Mouse (Mus musculus) forebrain, embryonic 16.5 days (tissue): ENCODE data around the gene Gipr. TPM values are rescaled to one million over a fixed set of nuclear protein-coding genes. Genes with fewer than 3 reads are reported as not detected.

Experiments used
- ATAC-seq: fragments of 200-750 bp; cut with Nextera tagmentation; 2 replicates; pipeline ENCODE4 v1.8.0; 2017; ENCODE audit warnings: mild to moderate bottlenecking, moderate library complexity
- H3K27ac ChIP-seq: fragments of 300-500 bp; sonication (generic); 2 replicates; pipeline ENCODE4 v1.5.1; 2014; ENCODE audit warnings: low read length, control low read depth
- H3K27me3 ChIP-seq: fragments of 300-500 bp; sonication (generic); replicated peaks from 2 replicates; pipeline ENCODE4 v1.6.1; 2014; ENCODE audit warnings: low read length; ENCODE audit not compliant: control insufficient read depth, insufficient read depth
- H3K36me3 ChIP-seq: fragments of 300-500 bp; sonication (generic); 2 replicates; pipeline ENCODE4 v1.6.1; 2014; ENCODE audit not compliant: control insufficient read depth, insufficient read depth
- H3K4me1 ChIP-seq: fragments of 300-500 bp; sonication (generic); replicated peaks from 2 replicates; pipeline ENCODE4 v1.6.1; 2014; ENCODE audit warnings: low read length; ENCODE audit not compliant: control insufficient read depth, insufficient read depth
- H3K4me2 ChIP-seq: fragments of 300-500 bp; sonication (generic); 2 replicates; pipeline ENCODE4 v1.6.1; 2014; ENCODE audit warnings: mild to moderate bottlenecking, low read length, control low read depth
- H3K4me3 ChIP-seq: fragments of 300-500 bp; sonication (generic); replicated peaks from 2 replicates; pipeline ENCODE4 v1.5.1; 2014; ENCODE audit warnings: mild to moderate bottlenecking, low read length, control low read depth
- H3K9ac ChIP-seq: fragments of 300-500 bp; sonication (generic); replicated peaks from 2 replicates; pipeline ENCODE4 v1.6.1; 2014; ENCODE audit warnings: low read depth, low read length, control low read depth
- H3K9me3 ChIP-seq: fragments of 300-500 bp; sonication (generic); 2 replicates; pipeline ENCODE4 v1.6.1; 2016; ENCODE audit warnings: low read length; ENCODE audit not compliant: control insufficient read depth
- WGBS: fragments of 180-500 bp; shearing (Covaris S2); extraction: QIAGEN DNeasy Blood & Tissue Kit; methylation state at CpG from one replicate; pipeline ENCODE4 v1.1.7; 2014; 5-methylcytosine and 5-hydroxymethylcytosine counted together
- polyA plus RNA-seq: library from polyadenylated mRNA; unstranded; fragments of >200 nt; fragmentation: Nextera tagmentation; extraction: Ambion mirVana; gene quantifications from 2 replicates; pipeline ENCODE4 v1.2.1, GENCODE M21; 2015

The Gipr gene
- polyA plus RNA-seq, 1 experiment from 2014 or later = 32.1 TPM

DNA sequence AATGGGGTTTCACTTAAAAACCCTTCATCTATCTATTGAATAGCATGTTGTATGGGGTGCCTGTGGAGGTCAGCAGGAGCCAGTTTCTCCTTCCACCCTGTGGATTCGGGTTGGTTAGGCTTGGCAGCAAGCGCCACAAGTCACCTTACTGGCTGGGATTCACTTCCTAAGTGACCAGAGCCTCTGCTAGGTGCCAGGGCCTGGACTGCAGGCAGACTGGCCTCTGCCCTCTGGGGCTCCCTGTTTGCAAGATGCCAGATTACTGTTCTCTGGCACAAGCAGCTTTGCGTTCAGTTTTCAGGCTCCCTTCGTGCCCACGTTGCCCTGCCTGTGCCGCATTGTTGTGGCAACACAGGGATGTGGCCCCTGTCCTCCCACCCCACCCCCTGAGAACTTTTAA lies 41.2 kb downstream of the Gipr start:
- no peak overlapping the region for H3K4me2 ChIP-seq

DNA sequence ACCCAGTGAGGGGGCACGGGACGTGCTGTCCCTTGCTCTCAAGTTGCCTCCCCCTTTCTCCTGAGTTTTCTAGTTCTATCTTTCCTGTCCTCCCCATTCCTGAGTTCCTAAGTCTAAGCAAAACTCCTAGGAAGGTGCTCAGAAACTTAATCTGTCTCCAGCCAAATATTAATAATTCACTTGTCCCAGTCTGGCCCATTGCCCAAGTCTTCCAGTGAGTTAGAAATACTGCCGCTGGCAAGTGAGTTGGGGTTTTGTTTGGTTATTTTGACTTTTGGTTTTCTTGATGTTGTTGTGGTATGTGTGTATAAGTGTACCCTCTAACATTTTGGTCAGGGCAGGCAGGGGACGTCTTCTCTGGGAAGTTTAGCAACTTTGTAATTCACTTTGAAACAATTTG lies 44.2 kb downstream of the Gipr start:
- WGBS = 86% methylated on average over 4 of the region's 4 CpGs
- ATAC-seq = no peak
- H3K27ac ChIP-seq = no peak overlapping the region
- no peak overlapping the region for H3K4me3 ChIP-seq
- H3K9ac ChIP-seq = no peak overlapping the region
- H3K9me3 ChIP-seq = 0 out of 2 replicates have a peak, but pooled peaks cover 4% of the 10 kb centered on the region
- H3K4me2 ChIP-seq = no peak overlapping the region
- no peaks in the 10 kb centered on the region for H3K36me3 ChIP-seq
- peaks cover 21% of the 10 kb centered on the region for H3K4me1 ChIP-seq
- no peaks in the 10 kb centered on the region for H3K27me3 ChIP-seq

More for the DNA sequence above, 41.2 kb downstream of the Gipr start:
- Histone ChIP-seq H3K27ac (no peak overlapping the region), H3K36me3 (no peaks in the 10 kb centered on the region; the same call in 1 of the 2 replicates), H3K27me3 (no peaks in the 10 kb centered on the region), H3K9me3 (no peaks in the 10 kb centered on the region), H3K4me3 (no peak overlapping the region), H3K4me1 (peaks cover 12% of the 10 kb centered on the region), H3K9ac (no peak overlapping the region)
- WGBS = 83% methylated on average over 6 of the region's 6 CpGs
- ATAC-seq = no peak

DNA sequence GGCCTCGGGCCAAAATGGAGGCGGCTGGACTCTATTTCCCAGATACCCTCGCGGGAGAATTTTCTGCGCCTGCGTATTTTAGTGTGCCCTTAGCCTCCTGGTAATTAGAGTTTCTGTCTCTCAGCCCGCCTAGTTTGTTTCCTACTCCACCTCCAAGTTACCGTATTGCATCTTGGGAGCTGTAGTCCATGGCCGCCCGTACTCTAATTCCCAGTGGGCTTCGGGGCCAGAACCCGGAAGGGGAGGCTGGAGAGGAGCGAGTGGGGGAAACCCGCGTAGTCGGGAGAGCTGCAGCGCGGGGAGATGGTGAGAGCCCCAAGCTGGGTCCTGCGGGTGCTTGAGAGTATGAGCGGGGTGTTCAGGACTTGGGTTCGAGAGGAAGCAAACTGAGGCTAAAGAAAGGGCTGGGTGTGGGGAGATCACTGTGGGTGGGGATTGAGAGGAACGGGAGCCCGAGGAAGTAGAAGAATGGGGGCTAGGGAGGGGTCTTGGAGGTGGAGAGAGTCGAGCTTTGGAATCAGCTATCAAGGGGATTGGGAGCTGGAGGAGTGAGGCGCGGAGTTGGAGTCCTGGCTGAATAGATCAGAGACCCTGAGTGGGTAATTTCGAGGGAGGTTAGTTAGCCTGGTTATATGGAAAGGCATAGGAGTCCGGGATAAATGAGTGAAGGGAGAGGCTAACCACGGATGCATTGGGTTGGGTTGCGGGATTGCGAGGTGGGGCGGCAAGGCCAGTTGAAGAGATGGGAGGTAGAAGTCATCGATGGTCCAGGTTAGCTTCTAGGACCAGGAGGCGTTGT lies 46.1 kb downstream of the Gipr start, which contains the start of gene Fbxo46:
Gene Fbxo46 (plus strand): TSS at position 229 of the 799 bp plus-strand sequence.
- ATAC-seq = peak; percentile 98
- Histone ChIP-seq H3K9ac (peak within 1 kb of the TSS; percentile 69), H3K4me1 (peaks cover 21% of the 10 kb centered on the region), H3K9me3 (0 out of 2 replicates have a peak, but pooled peaks cover 4% of the 10 kb centered on the region), H3K4me3 (peak within 1 kb of the TSS; percentile 65), H3K27ac (peak within 1 kb of the TSS; percentile 42; the same call in 1 of the 2 replicates), H3K4me2 (peak within 1 kb of the TSS; percentile 69), H3K36me3 (no peaks in the 10 kb centered on the region), H3K27me3 (no peaks in the 10 kb centered on the region)
- WGBS = 2% methylated on average over 34 of the region's 34 CpGs

DNA sequence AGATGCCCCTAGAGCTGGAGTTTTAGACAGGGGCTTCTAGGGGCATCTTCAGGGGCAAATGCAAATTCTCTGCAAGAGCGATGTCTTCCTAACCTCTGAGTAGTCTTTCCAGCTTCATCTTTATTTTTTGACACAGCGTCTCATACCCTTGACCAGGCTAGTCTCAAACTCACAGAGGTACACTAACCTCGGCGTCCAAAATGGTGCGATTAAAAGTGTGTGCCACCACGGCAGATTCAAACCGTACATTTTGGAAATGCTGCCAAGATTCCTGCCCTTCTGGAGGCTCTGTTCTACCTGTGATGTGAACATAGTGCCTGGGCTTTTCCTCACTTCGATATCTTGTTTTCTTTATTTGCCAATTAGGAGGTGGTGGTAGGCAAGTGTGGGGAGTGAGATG lies 46.8 kb downstream of the Gipr start:
- peak; percentile 6; the same call in 1 of the 2 replicates for ATAC-seq
- Histone ChIP-seq H3K4me2 (peak overlapping the region; percentile 69; the same call in 1 of the 2 replicates), H3K4me1 (peaks cover 21% of the 10 kb centered on the region), H3K9ac (no peak overlapping the region), H3K36me3 (no peaks in the 10 kb centered on the region), H3K27ac (no peak overlapping the region), H3K9me3 (0 out of 2 replicates have a peak, but pooled peaks cover 4% of the 10 kb centered on the region), H3K4me3 (no peak overlapping the region), H3K27me3 (no peaks in the 10 kb centered on the region)
- 95% methylated on average over 8 of the region's 8 CpGs for WGBS

DNA sequence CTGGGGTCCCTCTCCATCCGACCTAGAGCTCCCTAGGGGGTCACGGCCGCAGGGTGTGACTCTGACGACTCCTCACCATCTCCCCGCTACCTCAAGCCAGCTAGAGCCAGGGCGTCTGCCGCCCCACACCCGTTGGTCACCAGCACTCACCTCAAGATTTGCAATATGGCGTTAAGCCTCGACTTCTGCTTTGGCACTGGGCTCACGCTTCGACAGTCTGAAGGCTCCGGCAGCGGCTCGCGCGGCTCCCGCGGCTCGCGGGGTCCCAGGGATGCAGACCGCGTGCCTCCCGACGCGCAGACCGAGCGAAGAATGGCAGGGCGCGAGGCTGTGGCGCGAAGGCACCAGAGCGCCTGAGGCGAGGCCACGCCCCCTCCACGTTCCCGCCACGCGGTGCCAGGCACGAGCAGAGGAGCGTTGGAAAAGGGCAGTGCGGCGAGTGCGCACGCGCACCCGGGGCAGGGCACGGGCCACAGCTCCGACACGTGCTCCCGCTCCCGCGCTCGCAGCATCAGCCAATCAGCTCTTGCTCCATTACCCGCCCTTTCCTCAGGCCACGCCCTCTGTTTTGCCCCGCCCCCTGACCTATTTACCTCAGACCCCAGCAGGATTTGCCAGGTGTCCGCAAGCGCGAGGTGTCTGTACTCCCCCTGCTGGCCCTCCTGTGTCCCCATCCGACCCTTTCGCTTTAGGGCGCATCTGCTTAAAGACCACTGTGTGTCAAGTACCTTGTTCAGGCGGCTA lies 47.7 kb downstream of the Gipr start, which contains the start of gene Gm4969:
Gene Gm4969 (minus strand): TSS at position 341 of the 744 bp plus-strand sequence.
- Histone ChIP-seq H3K27me3 (no peaks in the 10 kb centered on the region), H3K27ac (no peak within 1 kb of the TSS), H3K9ac (peak within 1 kb of the TSS; percentile 23; the same call in 1 of the 2 replicates), H3K4me2 (peak within 1 kb of the TSS; percentile 63), H3K4me1 (peaks cover 21% of the 10 kb centered on the region), H3K36me3 (no peaks in the 10 kb centered on the region), H3K4me3 (peak within 1 kb of the TSS; percentile 39), H3K9me3 (0 out of 2 replicates have a peak, but pooled peaks cover 4% of the 10 kb centered on the region)
- ATAC-seq = peak; percentile 26
- 20% methylated on average over 60 of the region's 64 CpGs for WGBS

DNA sequence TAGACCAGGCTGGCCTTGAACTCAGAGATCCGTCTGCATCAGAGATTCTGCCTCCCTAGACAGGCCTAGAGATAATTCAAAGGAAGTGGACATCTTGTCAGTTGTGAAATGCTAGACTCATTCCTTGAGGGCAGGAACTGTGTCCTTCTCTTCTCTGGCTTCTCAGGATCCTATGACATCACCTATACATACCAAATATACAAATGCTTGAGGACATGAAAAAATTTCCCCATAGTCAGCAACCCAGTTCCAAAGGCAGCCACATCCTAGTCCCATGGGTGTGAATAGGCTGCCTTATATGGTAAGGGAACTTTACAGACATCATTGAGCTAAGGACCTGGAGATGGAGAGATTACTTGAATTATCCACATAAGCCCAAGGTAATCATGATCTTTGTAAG lies 56.4 kb downstream of the Gipr start:
- no peak for ATAC-seq
- Histone ChIP-seq H3K36me3 (no peaks in the 10 kb centered on the region), H3K27me3 (no peaks in the 10 kb centered on the region), H3K4me3 (no peak overlapping the region), H3K4me2 (no peak overlapping the region), H3K9me3 (no peaks in the 10 kb centered on the region), H3K27ac (no peak overlapping the region), H3K4me1 (no peaks in the 10 kb centered on the region), H3K9ac (no peak overlapping the region)
- WGBS = 86% methylated on average over 1 of the region's 1 CpGs

DNA sequence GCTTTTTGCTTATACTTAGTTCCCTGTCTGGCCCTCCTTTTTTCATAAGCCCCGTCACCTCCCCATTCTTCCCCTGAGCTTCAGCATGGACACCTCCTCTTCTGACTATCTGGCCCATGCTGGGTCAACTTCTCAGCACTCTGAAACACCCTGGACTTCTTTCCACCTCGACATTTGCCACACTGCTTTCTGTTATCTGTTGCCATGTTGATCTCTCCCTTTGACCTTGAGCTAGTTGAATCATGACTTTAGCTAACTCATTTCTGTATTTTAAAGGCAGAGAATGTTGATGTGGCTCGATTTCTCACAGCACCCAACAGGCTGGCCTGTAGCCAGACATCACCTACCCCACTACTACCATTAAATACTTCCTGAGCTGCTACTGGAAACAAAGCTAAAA lies 58.5 kb downstream of the Gipr start:
- Histone ChIP-seq H3K36me3 (no peaks in the 10 kb centered on the region), H3K27me3 (no peaks in the 10 kb centered on the region), H3K9me3 (no peaks in the 10 kb centered on the region), H3K4me2 (no peak overlapping the region), H3K9ac (no peak overlapping the region), H3K4me3 (no peak overlapping the region), H3K27ac (no peak overlapping the region), H3K4me1 (no peaks in the 10 kb centered on the region)
- no peak for ATAC-seq
- WGBS = 58% methylated on average over 3 of the region's 3 CpGs
